Mouse (Mus musculus) spleen, postnatal 4 days (tissue): ENCODE data around the gene Fam118b.
A peak's percentile ranks its signal among the peaks of the same experiment; 100 is the strongest.

ENCODE experiments used
- DNase-seq, 2 experiments: peaks; one replicate each; pipeline ENCODE4 v3.0.0; 2022; ENCODE audit warnings: low spot score in 2 of 2

Fam118b gene

DNA sequence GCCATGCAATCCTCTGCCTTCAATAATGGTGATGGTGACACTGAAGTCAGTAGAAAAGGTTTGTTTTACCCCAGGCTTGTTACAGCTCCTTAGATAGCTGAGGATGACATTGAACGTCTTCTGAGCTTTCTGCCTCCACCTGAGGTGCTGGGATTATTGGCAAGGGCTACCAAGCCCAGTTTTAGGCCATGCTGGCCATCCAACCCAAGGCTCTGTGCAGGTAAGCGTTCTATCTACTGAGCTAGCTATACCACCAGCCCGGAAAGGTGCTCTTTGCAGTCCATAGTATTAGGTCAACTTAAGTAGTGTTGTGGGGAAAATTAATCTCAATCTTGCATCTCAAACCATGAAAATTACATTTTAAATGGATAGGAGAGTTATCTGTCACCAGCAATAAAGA lies 70.0 kb downstream of the Fam118b start:
- DNase-seq, result no peak

DNA sequence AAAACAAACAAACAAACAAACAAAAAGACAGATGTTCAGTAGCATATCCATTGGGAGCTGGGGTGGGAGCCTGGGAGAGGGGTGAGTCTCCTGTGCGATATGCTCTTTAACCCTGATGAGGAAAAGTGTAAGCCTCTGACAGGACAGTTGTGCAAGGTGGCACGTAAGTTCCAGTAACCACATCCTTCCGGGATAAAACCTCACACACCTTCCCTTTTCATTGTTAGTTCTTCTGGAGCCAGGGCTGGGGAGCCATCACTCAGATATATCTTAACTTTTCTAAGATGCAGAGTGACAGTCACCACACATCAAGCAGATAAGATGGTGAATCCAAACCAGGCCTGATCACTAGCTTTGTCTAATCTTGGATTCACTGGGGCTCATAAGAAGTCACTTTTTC lies 73.6 kb downstream of the Fam118b start:
- no peak for DNase-seq

DNA sequence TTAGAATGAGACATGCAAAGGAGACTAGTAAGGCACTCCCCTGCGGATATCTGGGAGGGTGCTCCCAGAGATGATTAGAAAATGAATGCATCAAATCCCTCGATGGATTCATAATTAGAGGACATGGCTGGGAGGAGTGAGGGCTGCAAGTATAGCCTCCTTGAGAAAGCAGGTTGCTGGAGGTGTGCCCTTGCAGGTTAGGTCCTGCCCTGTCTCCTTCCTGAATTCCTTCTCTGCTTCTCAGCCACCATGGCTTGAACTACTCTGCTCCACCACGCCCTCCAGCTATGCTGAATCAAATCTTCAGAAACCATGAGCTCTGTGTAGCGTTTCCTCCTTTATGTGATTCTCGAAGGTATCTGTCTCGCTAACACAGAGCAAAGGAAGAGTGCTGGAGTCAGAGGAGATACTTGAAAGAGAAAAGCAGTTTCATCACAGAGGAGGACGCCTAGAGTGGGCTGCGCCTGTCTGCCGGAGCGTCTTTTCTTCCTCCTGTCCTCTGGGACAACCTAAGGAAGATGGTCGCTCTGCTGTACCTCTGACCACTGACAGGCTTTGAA lies 74.5 kb downstream of the Fam118b start:
- no peak for DNase-seq

DNA sequence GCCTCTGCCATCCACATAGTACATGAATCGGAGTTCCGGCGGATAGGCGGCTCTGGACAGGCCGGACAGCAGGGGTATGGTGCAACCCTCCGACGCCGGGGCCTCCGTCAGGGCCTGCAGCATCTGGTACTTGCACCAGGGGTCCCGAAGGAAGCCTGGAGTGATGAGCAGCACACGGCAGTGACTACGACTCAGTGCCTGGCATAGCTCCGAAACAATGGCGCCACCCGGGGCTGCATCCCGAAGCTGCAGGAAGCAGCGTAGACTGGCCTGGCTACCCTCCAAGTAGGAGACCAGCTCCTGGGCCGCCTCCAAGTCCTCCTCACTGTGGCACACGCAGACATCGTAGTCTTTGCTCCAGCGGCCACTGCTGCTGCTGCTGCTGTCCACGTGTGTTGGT lies 78.9 kb downstream of the Fam118b start:
- DNase-seq, result no peak

DNA sequence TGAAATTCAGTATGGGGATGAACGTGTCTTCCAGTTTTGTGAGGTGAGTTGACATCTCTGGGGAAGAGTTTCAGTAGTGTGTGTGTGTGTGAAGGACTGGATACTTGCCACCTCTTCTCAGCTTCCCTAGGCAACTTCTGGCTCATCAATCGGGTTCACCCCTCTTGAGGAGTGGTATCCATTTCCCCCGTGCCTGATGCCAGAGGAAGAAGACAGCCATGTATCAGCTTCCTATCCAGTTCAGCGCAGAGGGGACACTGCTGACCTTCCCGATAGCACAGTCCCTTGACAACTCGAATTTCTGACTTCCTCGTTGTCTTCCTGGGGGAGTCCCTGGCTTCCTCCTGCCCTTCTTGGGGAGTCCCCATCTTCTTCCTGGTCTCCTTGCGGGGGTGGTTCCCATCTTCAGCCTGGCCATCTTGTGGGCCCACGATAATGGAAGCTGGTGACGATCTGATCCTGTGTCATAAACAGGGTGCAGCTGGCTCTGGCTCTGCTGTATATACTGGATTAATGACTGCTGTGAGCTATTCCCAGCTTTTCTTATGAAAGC lies 80.2 kb downstream of the Fam118b start:
- no peak for DNase-seq

GRCm38 (mm10) chr9:35186430-35186829 lies 81.2 kb downstream of the Fam118b start:
- peak in 1 of 2 experiments; percentile 33 for DNase-seq

GRCm38 (mm10) chr9:35183359-35183758 lies 84.2 kb downstream of the Fam118b start:
- peak in 1 of 2 experiments; percentile 66 for DNase-seq

DNA sequence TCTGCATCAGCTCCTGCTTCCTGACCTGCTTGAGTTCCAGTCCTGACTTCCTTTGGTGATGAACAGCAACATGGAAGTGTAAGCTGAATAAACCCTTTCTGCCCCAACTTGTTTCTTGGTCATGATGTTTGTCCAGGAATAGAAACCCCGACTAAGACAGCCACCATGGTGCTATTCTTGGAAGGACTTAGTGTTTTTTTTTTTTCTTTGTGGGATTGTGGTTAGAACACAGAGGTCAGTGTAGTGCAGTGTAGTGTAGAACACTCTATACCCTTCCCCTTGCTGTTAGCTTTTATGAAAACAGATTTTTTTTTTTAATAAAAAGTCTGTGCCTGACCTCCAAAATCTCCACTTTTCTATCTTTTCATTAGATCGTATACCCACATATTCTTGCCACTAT lies 84.8 kb downstream of the Fam118b start:
- DNase-seq, result no peak

- no peak for DNase-seq
Measured at GRCm38 (mm10) chr9:35176124-35176659, 91.4 kb downstream of the Fam118b start.

DNA sequence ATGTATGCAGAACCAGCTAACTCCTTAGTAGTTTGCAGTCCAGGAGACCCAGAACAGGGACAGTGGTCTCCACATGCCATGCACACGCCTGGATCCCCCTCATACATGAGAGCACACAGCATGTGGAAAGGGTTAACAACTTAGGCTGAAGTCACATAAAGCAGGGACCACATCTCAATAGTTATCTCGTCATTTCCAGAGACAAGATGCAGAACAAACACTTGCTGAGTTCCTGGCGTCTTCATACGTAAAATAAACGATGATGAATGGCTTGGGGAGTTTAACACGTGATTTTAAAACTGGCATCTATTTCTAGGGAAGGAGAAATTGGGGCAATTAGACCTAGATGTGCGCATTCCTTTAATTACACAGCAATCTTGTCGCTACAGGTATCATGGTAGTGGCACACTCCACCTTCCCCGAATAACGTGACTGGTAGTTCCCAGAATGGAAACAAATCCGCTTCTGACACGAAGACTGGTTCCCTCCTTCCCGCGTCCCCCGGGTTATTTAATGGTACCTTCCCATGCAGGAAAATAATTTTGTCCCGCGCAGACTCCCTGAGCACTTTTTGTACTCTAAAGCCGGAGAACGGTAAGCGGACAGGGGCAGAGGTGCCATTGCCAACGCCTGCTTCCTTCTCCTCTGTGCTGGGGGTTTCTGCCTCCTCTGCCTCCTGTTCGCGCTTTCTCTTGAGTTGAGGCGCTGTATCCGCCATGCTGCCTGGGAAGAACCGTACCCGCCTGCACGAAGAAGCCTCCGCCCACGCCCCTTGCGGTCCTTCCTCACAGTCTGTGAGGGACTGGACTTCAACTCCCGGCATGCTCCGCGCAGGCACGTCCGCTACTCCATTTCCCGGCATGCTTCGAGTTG lies 92.1 kb downstream of the Fam118b start, which contains the start of gene Dcps:
Gene Dcps, minus strand, starts transcription at position 811 of the 873 bp plus-strand sequence.
- peak; percentile 91 to 95 for DNase-seq

DNA sequence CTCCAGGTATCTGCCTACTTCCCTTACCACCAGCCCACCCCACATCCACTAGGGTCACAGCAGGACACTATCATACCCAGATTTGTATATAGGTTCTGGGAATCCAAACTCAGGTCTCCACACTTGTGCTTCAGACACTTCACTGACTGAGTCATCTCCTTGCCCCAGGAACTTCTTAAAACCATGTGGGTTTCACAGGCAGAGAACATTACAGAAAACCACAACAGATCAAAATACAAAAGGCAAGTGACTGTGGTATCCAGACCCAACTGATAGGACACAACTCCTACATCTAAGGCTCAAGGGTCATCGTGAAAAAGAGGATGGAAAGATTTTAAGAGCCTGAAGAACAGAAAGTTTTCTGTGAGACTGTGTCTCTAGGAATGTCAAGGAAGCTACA lies 94.3 kb downstream of the Fam118b start:
- DNase-seq, result no peak

DNA sequence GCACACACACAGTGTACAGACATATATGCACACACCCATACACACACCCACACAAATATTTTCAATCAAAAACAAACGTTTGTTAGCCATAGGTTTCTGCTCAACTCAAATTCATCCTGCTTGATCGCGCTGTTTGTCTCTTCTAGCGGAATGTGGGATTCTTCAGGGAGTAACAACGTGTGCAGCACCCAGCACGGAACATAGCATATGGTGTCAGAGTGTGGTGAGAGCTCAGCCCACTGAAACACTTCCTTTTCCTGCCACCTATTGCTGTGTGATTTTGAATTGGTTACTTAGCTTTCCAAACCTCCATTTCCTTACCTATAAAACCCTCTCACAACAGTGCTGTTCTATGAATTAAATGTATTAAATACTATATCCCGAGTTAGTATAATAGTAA lies 97.5 kb downstream of the Fam118b start:
- DNase-seq, result no peak
